Mouse (Mus musculus) common myeloid progenitor, adult 5-6 weeks (primary cell): ENCODE results near the gene Cyp2w1. TPM values are rescaled to one million over a fixed set of nuclear protein-coding genes. Genes with fewer than 3 reads are reported as not detected.

Source experiments
- ATAC-seq: replicated peaks from 2 replicates; pipeline ENCODE4 v1.8.0; 2016; ENCODE audit warnings: low read depth, mild to moderate bottlenecking, moderate TSS enrichment, inconsistent platforms; ENCODE audit not compliant: poor library complexity, severe bottlenecking
- total RNA-seq: library from RNA; stranded (forward); fragments of 200-1000, 187-1606 nt; gene quantifications from 2 replicates; pipeline ENCODE4 v1.2.3, GENCODE M21; 2017

Gene Cyp2w1
- total RNA-seq, 1 experiment from 2014 or later: not detected

DNA sequence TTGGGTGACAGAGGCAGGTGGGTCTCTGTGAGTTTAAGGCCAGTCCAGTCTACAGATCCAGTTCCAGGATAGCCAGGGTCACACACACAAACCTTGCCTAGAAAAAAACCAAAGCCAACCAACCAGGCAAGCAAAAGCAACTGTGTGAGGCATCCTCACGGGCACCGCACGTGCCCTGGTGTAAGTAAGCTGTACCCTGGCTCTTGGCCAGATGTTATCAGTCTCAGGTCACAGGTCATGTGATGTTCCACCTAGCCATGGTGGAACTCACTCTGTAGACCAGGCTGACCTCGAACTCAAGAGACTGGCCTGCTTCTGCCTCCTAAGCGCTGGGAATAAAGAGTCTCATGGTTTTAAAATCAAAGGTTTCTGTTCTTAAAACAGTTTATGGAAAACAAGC lies 6.8 kb downstream of the Cyp2w1 start:
- ATAC-seq: no peak

DNA sequence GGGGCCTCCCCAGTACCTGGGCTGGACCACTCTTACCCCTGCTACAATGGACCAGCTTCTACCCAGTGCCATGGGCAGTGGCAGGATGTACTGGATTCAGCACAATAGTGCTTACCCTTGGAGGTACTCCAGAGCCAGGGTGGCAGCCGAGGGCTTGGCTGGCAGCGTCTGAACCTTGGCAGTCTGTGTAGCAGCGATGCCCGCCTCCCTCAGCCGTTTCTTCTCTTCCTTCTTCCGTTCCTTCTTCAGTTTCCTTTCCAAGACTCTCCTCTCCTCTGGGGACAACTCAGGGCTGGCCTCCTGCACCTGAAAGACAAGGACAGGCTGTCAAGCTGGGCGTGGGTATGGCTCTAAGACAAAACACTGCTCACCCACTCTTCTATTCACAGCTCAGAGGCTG lies 11.4 kb downstream of the Cyp2w1 start:
- no peak for ATAC-seq

GRCm38 (mm10) chr5:139364260-139364910 lies 12.0 kb downstream of the Cyp2w1 start:
- ATAC-seq: peak; percentile 67

GRCm38 (mm10) chr5:139364911-139365571 lies 12.6 kb downstream of the Cyp2w1 start:
- no peak for ATAC-seq

GRCm38 (mm10) chr5:139365827-139366226 lies 13.4 kb downstream of the Cyp2w1 start:
- ATAC-seq: peak; percentile 43

DNA sequence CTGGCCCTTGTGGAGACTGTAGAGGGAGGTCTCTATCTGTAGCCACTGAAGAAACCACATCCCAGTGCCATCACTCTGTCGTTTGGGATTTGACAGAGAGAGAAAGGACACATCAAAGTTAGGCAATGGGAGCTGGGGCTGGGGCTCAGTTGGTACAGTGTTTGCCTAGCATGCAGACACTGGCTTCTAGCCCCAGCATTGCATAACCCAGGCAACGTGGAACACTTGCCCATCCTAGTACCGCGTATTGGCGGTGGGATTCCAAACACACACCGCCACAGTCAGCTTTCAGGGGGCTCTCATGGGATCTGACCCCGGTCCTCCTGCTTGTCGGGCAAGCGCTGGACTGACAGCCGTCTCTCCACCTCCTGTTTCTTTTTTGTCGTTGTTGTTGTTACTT lies 14.1 kb downstream of the Cyp2w1 start:
- peak; percentile 34; the same call in 1 of the 2 replicates for ATAC-seq

DNA sequence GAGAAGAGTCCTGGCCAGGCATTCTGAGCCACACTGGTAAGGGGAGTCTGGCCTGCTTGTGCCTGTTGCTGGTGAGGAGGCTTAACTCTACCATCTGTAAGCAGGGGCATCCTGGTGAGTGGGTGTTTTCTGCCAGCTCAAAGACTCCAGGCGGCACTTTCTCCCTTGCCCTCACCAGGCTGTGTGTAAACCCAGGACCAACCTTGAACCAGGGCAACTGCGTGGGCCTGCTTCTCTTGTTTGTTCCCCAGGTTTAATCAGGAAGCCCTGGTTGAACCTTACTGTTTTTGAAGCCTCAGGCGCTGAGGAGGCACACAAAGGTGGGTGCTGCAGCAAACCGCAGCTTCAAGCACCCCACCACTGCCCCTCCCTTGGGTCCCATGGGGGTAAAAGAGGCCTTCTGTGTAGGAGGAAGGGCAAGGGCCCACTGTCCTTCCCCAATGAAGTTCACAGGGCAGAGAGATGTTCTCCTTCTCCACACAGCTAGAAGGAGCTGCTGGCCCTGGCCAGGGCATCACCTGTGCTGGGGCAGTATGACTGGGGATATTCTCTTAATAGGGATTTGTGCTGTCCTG lies 15.6 kb downstream of the Cyp2w1 start:
- ATAC-seq: no peak

GRCm38 (mm10) chr5:139368638-139369320 lies 16.4 kb downstream of the Cyp2w1 start:
- no peak for ATAC-seq

- ATAC-seq: no peak
Measured at GRCm38 (mm10) chr5:139370336-139370735, 17.9 kb downstream of the Cyp2w1 start.

GRCm38 (mm10) chr5:139371118-139371517 lies 18.7 kb downstream of the Cyp2w1 start:
- ATAC-seq: no peak

DNA sequence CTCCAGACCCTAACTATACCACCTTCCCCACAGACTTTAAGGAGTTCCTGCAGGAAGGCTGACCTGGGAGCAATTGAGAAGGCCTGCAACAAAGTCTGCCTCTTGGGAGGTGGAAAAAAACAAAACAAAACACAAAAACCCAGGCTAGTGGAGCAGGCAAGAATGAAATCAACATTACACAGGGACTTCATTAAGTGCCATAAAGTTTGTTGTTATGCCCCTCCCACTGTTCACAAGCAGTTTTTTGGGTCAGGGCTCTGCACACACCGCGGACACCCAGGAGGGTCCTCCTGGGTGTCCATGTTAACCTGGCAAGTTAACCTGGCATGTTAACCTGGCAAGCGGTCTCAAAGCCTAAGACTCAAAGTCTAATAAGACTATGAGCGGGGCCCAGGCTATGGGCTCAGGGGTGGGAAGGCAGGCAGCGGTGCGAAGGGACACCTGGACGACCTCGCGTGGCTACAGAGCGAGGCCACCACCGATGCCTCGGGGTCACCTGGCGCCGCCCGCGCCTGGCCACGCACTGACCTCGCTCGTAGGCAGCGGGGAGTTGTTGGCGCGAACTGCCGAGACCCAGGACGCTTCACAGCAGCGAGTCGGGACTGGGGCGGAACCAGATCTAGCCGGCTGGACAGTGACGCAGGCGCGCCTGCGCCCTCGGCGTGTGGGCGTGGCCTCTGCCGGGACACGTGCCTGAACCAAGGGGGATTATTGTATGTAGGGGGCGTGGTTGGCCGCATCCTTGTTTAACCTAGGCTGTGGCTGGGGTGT lies 19.4 kb downstream of the Cyp2w1 start:
- peak; percentile 93 for ATAC-seq

DNA sequence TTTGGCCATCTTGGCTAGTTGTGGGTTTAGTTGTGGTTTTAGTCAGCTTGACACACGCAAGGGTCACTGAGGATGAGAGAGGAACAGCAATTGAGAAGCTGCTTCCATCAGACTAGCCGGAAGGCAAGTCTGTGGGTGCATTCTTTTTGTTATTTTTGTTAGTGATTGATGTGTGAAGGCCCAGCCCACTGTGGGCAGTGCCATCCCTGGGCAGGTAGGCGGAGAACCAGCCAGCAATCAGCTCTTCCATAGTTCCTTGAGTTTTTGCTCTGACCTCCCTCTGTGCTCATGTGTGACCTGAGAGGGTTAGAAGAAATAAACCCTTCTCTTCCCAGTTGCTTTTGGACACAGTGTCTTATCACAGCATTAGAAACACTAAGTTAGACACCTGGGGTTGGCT lies 20.7 kb downstream of the Cyp2w1 start:
- no peak for ATAC-seq

GRCm38 (mm10) chr5:139373889-139374444 lies 21.6 kb downstream of the Cyp2w1 start:
- no peak for ATAC-seq

DNA sequence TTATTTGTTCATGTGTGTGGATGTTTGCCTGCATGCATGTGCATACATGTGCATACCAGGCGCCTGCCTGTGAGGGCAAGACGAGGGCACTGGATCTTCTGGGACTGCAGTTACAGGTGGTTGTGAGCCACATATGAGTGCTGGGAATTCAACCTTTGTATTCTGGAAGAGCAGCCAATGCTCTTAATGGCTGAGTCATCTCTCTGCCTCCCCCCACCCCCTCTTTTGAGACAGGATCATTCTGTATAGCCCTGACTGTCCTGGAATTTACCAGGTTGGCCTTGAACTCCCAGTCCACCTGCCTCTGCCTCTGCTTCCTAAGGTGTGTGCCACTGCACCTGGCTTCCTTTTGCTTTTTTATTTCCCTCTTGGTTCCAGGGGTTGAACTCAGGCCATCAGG lies 22.4 kb downstream of the Cyp2w1 start:
- no peak for ATAC-seq

- ATAC-seq: peak; percentile 34
Measured at GRCm38 (mm10) chr5:139377468-139378270, 25.3 kb downstream of the Cyp2w1 start, which contains the start of gene Gpr146. TSS of gene Gpr146 (plus strand) at chr5:139377697.

GRCm38 (mm10) chr5:139378271-139378556 lies 25.8 kb downstream of the Cyp2w1 start:
- no peak for ATAC-seq

GRCm38 (mm10) chr5:139378986-139379629 lies 26.7 kb downstream of the Cyp2w1 start:
- ATAC-seq: no peak

- ATAC-seq: peak; percentile 4; the same call in 1 of the 2 replicates
Measured at GRCm38 (mm10) chr5:139379771-139380384, 27.5 kb downstream of the Cyp2w1 start.
